In genomic region chr10:80070837-80071515, GRCm38 (mm10) we compare ENCODE assay signal across 9 mouse cellular contexts. TPM values are rescaled to one million over a fixed set of nuclear protein-coding genes. Genes with fewer than 3 reads are reported as not detected.
DNase-seq lines count a peak whose midpoint lies in the region; ATAC-seq and TF ChIP-seq lines count a peak whose summit lies in the region.
"Had no signal": no experiment of that assay in that cellular context is flagged by ENCODE, and none has a peak within 500 bp of the region (broad histone marks: within the 10 kb centered on the region; RNA-seq: fewer than 3 reads in every experiment).

No protein-coding gene starts in this region.

- peaks cover 6 to 22% of the 10 kb centered on the region in 2 experiments; a peak in 3 of 4 replicates for H3K4me1 ChIP-seq in ES-E14 (ENCODE audit: control insufficient read depth in 2 of 2, insufficient read depth in 2 of 2, low read length in 2 of 2, poor library complexity in 1 of 2)
- peaks cover 9% of the 10 kb centered on the region; the same call in 1 of the 2 replicates for H3K4me1 ChIP-seq in forebrain, embryonic 13.5 days
- peaks cover 12% of the 10 kb centered on the region for H3K4me1 ChIP-seq in lung, embryonic 14.5 days (ENCODE audit: insufficient read depth)

- in situ Hi-C loops in ES-E14 (cut with MboI; ENCODE audit: low sequenced_read_pairs in 2 of 2, unreplicated experiment in 2 of 2) = no loop called here

- H3K4me2 ChIP-seq in forebrain, embryonic 13.5 days = no peak overlapping the region
- H3K4me2 ChIP-seq in lung, embryonic 14.5 days = peak overlapping the region; percentile 30; the same call in 1 of the 2 replicates
- H3K4me2 ChIP-seq: neural tube, embryonic 12.5 days had no signal

- no peak overlapping the region for H3K9ac ChIP-seq in ES-E14 (ENCODE audit: insufficient read depth, low read depth, low read length, poor library complexity, severe bottlenecking)
- H3K9ac ChIP-seq in forebrain, embryonic 13.5 days = peak overlapping the region; percentile 52; the same call in 1 of the 2 replicates
- peak overlapping the region; percentile 31; the same call in 1 of the 2 replicates for H3K9ac ChIP-seq in lung, embryonic 14.5 days
- H3K9ac ChIP-seq: neural tube, embryonic 12.5 days had no signal

- TF ChIP-seq CTCF in lung, embryonic 14.5 days (IDR thresholded peaks at IDR 0.05; ENCODE audit: low read depth) = no peak

- no peak overlapping the region for H3K27ac ChIP-seq in ES-E14 (ENCODE audit: insufficient read depth, low read depth, low read length, poor library complexity, severe bottlenecking)
- H3K27ac ChIP-seq in forebrain, embryonic 13.5 days = no peak overlapping the region; the same call in 1 of the 2 replicates
- peak overlapping the region; percentile 84 for H3K27ac ChIP-seq in lung, embryonic 14.5 days (ENCODE audit: low read depth)
- H3K27ac ChIP-seq: neural tube, embryonic 12.5 days had no signal

- no peaks in the 10 kb centered on the region for H3K9me3 ChIP-seq in ES-E14 (ENCODE audit: control insufficient read depth, insufficient read depth, low read depth, low read length)
- H3K9me3 ChIP-seq in forebrain, embryonic 13.5 days (replicated peaks) = no peaks in the 10 kb centered on the region
- no peaks in the 10 kb centered on the region for H3K9me3 ChIP-seq in lung, embryonic 14.5 days (ENCODE audit: low read depth, low read length)
- H3K9me3 ChIP-seq: neural tube, embryonic 12.5 days had no signal

- no peaks in the 10 kb centered on the region for H3K27me3 ChIP-seq in forebrain, embryonic 13.5 days
- H3K27me3 ChIP-seq in lung, embryonic 14.5 days (ENCODE audit: insufficient read depth, low read length) = no peaks in the 10 kb centered on the region
- H3K27me3 ChIP-seq: neural tube, embryonic 12.5 days had no signal

- ATAC-seq in forebrain, embryonic 13.5 days = no peak
- peak; percentile 91 for ATAC-seq in lung, embryonic 14.5 days (ENCODE audit: insufficient read depth)

- H3K36me3 ChIP-seq in ES-E14 (ENCODE audit: control insufficient read depth, insufficient read depth, low read length, poor library complexity, severe bottlenecking) = peaks cover 22% of the 10 kb centered on the region; the same call in 1 of the 2 replicates
- peaks cover 10% of the 10 kb centered on the region for H3K36me3 ChIP-seq in forebrain, embryonic 13.5 days (ENCODE audit: poor library complexity, severe bottlenecking)
- peaks cover 14% of the 10 kb centered on the region; the same call in 1 of the 2 replicates for H3K36me3 ChIP-seq in lung, embryonic 14.5 days (ENCODE audit: insufficient read depth)

- DNase-seq in ES-E14 (ENCODE audit: low read depth, low spot score) = no peak
- DNase-seq in c-Kit-positive CD71-positive TER-119-negative erythroid progenitor cells, embryonic 14.5 days (ENCODE audit: low read depth) = peak; percentile 77
- DNase-seq in heart, postnatal 25 days (ENCODE audit: low spot score) = peak; percentile 82
- DNase-seq in layer of hippocampus, adult 8-10 months (ENCODE audit: low spot score in 2 of 2) = peak; percentile 65 to 67
- peak; percentile 89 for DNase-seq in lung, embryonic 14.5 days
- peak; percentile 90 for DNase-seq in ovary, adult 18-20 months (ENCODE audit: low spot score)
- peak; percentile 74 to 75 for DNase-seq in urinary bladder, postnatal 4 days (ENCODE audit: low spot score in 2 of 2)

- WGBS in forebrain, embryonic 13.5 days = 69% methylated on average over 9 of the region's 9 CpGs
- WGBS in lung, embryonic 14.5 days = 52% methylated on average over 9 of the region's 9 CpGs

- intact Hi-C loops in heart, postnatal 25 days (cut with DNase I) = loop anchor here (5.0 kb wide), 1 partner anchor 41 kb away; no protein-coding TSS in a partner anchor

- no peak overlapping the region for H3K4me3 ChIP-seq in ES-E14 (ENCODE audit: insufficient read depth in 1 of 2, low read depth in 1 of 2, low read length in 2 of 2, poor library complexity in 1 of 2, severe bottlenecking in 1 of 2)
- no peak overlapping the region for H3K4me3 ChIP-seq in forebrain, embryonic 13.5 days
- H3K4me3 ChIP-seq in lung, embryonic 14.5 days (ENCODE audit: low read depth, low read length) = no peak overlapping the region
- H3K4me3 ChIP-seq: neural tube, embryonic 12.5 days had no signal

TF ChIP-seq in ES-E14, 5 proteins besides CTCF, POLR2A, EP300 and RAD21:
- TF ChIP-seq MAFK (IDR thresholded peaks at IDR 0.05; ENCODE audit: insufficient read depth, low read depth, low read length) = 0 out of 2 replicates have a peak, but pooled peaks have one; percentile 40
- TF ChIP-seq ZC3H11A (IDR thresholded peaks at IDR 0.05; ENCODE audit: borderline replicate concordance, low read depth, low read length) = no peak
- 0 out of 2 replicates have a peak, but pooled peaks have one; percentile 19 for TF ChIP-seq ZNF384 (IDR thresholded peaks at IDR 0.05; ENCODE audit: low read depth, low read length)
TF ChIP-seq in ES-E14: peak in this region for 2.

RNA-seq across cellular contexts. Expression of gene Gpx4, which starts 24.0 kb away (rescaled TPM):
- 1,456 and 1,919 TPM in 2 replicates for total RNA-seq in ES-E14 (2012; rRNA removed)
- polyA plus RNA-seq in forebrain, embryonic 13.5 days (2015; fragmentation: Nextera tagmentation; extraction: Ambion mirVana) = 487 and 489 TPM in 2 replicates
- 100 to 1,000 TPM; 691 to 812 TPM for total RNA-seq in heart, postnatal 25 days (2021)
- total RNA-seq in layer of hippocampus, adult 8-10 months (2022) = 100 to 1,000 TPM; 433 to 528 (median 468) TPM
- polyA plus RNA-seq in lung, embryonic 14.5 days (2014; fragmentation: Nextera tagmentation; extraction: Ambion mirVana) = 471 and 474 TPM in 2 replicates

RNA-seq across cellular contexts. Expression of gene Polr2e, which starts 31.4 kb away (rescaled TPM):
- 266 and 293 TPM in 2 replicates for total RNA-seq in ES-E14 (2012; rRNA removed)
- 193 and 199 TPM in 2 replicates for polyA plus RNA-seq in forebrain, embryonic 13.5 days (2015; fragmentation: Nextera tagmentation; extraction: Ambion mirVana)
- 10 to 100 TPM; 79.3 to 81.2 TPM for total RNA-seq in heart, postnatal 25 days (2021)
- total RNA-seq in layer of hippocampus, adult 8-10 months (2022) = 10 to 100 TPM; 64.2 to 86.7 (median 75.4) TPM
- 240 and 258 TPM in 2 replicates for polyA plus RNA-seq in lung, embryonic 14.5 days (2014; fragmentation: Nextera tagmentation; extraction: Ambion mirVana)

RNA-seq across cellular contexts. Expression of gene Sbno2, which starts 34.4 kb away (rescaled TPM):
- total RNA-seq in ES-E14 (2012; rRNA removed) = 36.6 and 49.3 TPM in 2 replicates
- 11.6 and 13.6 TPM in 2 replicates for polyA plus RNA-seq in forebrain, embryonic 13.5 days (2015; fragmentation: Nextera tagmentation; extraction: Ambion mirVana)
- total RNA-seq in heart, postnatal 25 days (2021) = 10 to 100 TPM; 11.0 to 11.6 TPM
- total RNA-seq in layer of hippocampus, adult 8-10 months (2022) = 10 to 100 TPM; 19.9 to 52.8 (median 29.8) TPM
- 13.9 and 16.3 TPM in 2 replicates for polyA plus RNA-seq in lung, embryonic 14.5 days (2014; fragmentation: Nextera tagmentation; extraction: Ambion mirVana)

RNA-seq across cellular contexts. Expression of gene Stk11, which starts 44.6 kb away (rescaled TPM):
- total RNA-seq in ES-E14 (2012; rRNA removed) = 124 and 141 TPM in 2 replicates
- 20.7 and 21.6 TPM in 2 replicates for polyA plus RNA-seq in forebrain, embryonic 13.5 days (2015; fragmentation: Nextera tagmentation; extraction: Ambion mirVana)
- 100 to 1,000 TPM; 133 to 138 TPM for total RNA-seq in heart, postnatal 25 days (2021)
- total RNA-seq in layer of hippocampus, adult 8-10 months (2022) = 100 to 1,000 TPM in 1 of 4 experiments, 10 to 100 TPM in 3; 94.2 to 111 (median 96.5) TPM
- 28.7 and 29.7 TPM in 2 replicates for polyA plus RNA-seq in lung, embryonic 14.5 days (2014; fragmentation: Nextera tagmentation; extraction: Ambion mirVana)

RNA-seq across cellular contexts. Expression of gene Arhgap45, which starts 54.5 kb away (rescaled TPM):
- total RNA-seq in ES-E14 (2012; rRNA removed) = 17.0 and 20.9 TPM in 2 replicates
- 1.2 and 1.3 TPM in 2 replicates for polyA plus RNA-seq in forebrain, embryonic 13.5 days (2015; fragmentation: Nextera tagmentation; extraction: Ambion mirVana)
- 1 to 10 TPM; 4.7 to 4.9 TPM for total RNA-seq in heart, postnatal 25 days (2021)
- 10 to 100 TPM in 2 of 4 experiments, 1 to 10 TPM in 2; 2.8 to 14.1 (median 8.2) TPM for total RNA-seq in layer of hippocampus, adult 8-10 months (2022)
- 11.2 and 13.2 TPM in 2 replicates for polyA plus RNA-seq in lung, embryonic 14.5 days (2014; fragmentation: Nextera tagmentation; extraction: Ambion mirVana)
